ENCODE assay signal across 8 mouse cellular contexts in the genomic region with DNA sequence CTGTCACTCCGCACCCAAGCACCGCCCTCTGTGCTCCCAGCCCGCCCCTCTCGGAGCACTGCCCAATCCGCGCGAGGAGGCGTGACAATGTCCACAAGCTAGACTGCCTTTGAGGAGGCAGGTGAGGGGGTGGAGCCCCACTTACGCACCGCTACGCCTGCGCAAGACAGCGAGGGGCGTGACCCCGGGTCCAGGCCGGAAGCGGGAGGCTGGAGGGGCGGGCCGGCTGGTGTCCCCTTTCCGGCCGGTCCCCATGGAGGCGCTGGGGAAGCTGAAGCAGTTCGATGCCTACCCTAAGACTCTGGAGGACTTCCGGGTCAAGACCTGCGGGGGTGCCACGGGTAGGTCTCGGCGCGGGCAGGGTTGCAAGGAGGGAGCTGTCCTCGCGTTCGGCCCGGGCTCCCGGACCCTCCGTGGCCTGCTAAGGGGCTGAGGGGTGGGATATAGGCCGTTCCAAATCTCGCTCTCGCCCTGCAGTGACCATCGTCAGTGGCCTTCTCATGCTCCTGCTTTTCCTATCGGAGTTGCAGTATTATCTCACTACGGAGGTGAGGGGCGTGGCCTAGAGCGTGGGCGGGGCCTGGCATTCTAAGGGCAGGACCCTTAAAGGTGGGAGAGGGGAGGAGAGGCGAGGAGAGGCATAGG. TPM values are rescaled to one million over a fixed set of nuclear protein-coding genes. Genes with fewer than 3 reads are reported as not detected.
DNase-seq lines count a peak whose midpoint lies in the region; ATAC-seq lines count a peak whose summit lies in the region.

A gene (minus strand): TSS at position 90 of the 645 bp plus-strand sequence.
A gene (plus strand): TSS at position 158 of the 645 bp plus-strand sequence.

- intact Hi-C loops in gastrocnemius, postnatal 14 days (cut with DNase I; ENCODE audit: low total_unique reads): no loop called here
- intact Hi-C loops in left cerebral cortex, postnatal 10 days (cut with DNase I): no loop called here

- ATAC-seq in inflammation-experienced regulatory T-cells, adult 6 months: peak; percentile 99
- peak; percentile 98 for ATAC-seq in megakaryocyte-erythroid progenitor cell, adult 5-6 weeks (replicated peaks; ENCODE audit: low FRiP score, low TSS enrichment, poor library complexity, severe bottlenecking)

- DNase-seq in adrenal gland, adult (ENCODE audit: inconsistent age in 2 of 2, low spot score in 1 of 2): peak; percentile 99 to 100
- peak; percentile 99 for DNase-seq in embryo, embryonic 10.5 days (ENCODE audit: low spot score)
- peak; percentile 98 for DNase-seq in gastrocnemius, postnatal 14 days
- DNase-seq in left cerebral cortex, postnatal 10 days (ENCODE audit: extremely low spot score in 1 of 2, low spot score in 2 of 2): peak; percentile 96 to 99
- DNase-seq in right cerebral cortex, postnatal 25 days: peak; percentile 97
- DNase-seq in urinary bladder, postnatal 4 days (ENCODE audit: low spot score in 2 of 2): peak; percentile 97 to 98

RNA-seq across cellular contexts. Expression of the first gene that starts in this region (rescaled TPM):
- under 1 TPM; 0.29 to 0.31 TPM for total RNA-seq in gastrocnemius, postnatal 14 days (2021)
- 1 to 10 TPM; 1.4 to 1.8 (median 1.7) TPM for polyA plus RNA-seq in inflammation-experienced regulatory T-cells, adult 6 months (2017; shearing (Covaris generic))
- 1 to 10 TPM in 1 of 2 experiments, under 1 TPM in 1; 0.34 to 1.0 TPM for total RNA-seq in left cerebral cortex, postnatal 10 days (2021)
- total RNA-seq in megakaryocyte-erythroid progenitor cell, adult 5-6 weeks (2014; fragmentation: Nextera tagmentation): 0.37 and 1.3 TPM in 2 replicates
- 7.0 TPM in 1 of 2 replicates, not detected in the other for total RNA-seq in megakaryocyte-erythroid progenitor cell, adult 5-6 weeks (2017)

RNA-seq across cellular contexts. Expression of the second gene that starts in this region (rescaled TPM):
- 10 to 100 TPM; 58.2 to 60.4 TPM for total RNA-seq in gastrocnemius, postnatal 14 days (2021)
- 100 to 1,000 TPM in 2 of 3 experiments, 10 to 100 TPM in 1; 97.9 to 172 (median 128) TPM for polyA plus RNA-seq in inflammation-experienced regulatory T-cells, adult 6 months (2017; shearing (Covaris generic))
- total RNA-seq in left cerebral cortex, postnatal 10 days (2021): 100 to 1,000 TPM; 217 to 229 TPM
- total RNA-seq in megakaryocyte-erythroid progenitor cell, adult 5-6 weeks (2014; fragmentation: Nextera tagmentation): 160 TPM in 2 replicates
- 68.0 and 100 TPM in 2 replicates for total RNA-seq in megakaryocyte-erythroid progenitor cell, adult 5-6 weeks (2017)

Comparison
In these comparisons a context has a peak if more than half of its experiments do, and no peak if none do; other contexts are left out.
1. Peak in every context shown above with its lines: DNase-seq and ATAC-seq.